8 mouse cellular contexts compared by ENCODE assay signal in genomic region chr8:83955958-83956218, GRCm38 (mm10). TPM values are rescaled to one million over a fixed set of nuclear protein-coding genes. Genes with fewer than 3 reads are reported as not detected.
A peak's percentile ranks its signal among the peaks of the same experiment; 100 is the strongest.
DNase-seq lines count a peak whose midpoint lies in the region; ATAC-seq and TF ChIP-seq lines count a peak whose summit lies in the region.

No protein-coding gene starts in this region.

- no peak for DNase-seq in liver, adult 2 months (ENCODE audit: extremely low read depth, low read depth, low spot score)
- no peak for DNase-seq in liver
- no peak for DNase-seq in adrenal gland, postnatal 36 days
- no peak for DNase-seq in urinary bladder, adult 2 months (ENCODE audit: low spot score)

- no peak for ATAC-seq in embryonic facial prominence, embryonic 13.5 days (ENCODE audit: insufficient number of reproducible peaks, insufficient read depth, low FRiP score, low TSS enrichment, low read depth)
- no peak for ATAC-seq in intestine, embryonic 16.5 days
- ATAC-seq in neural tube, embryonic 13.5 days (ENCODE audit: low read depth) = no peak; the same call in 1 of the 2 replicates
- ATAC-seq in CD4-positive, CD25-positive, alpha-beta regulatory T cell, adult 4 months = no peak

- H3K9me3 ChIP-seq in embryonic facial prominence, embryonic 13.5 days = no peaks in the 10 kb centered on the region
- H3K9me3 ChIP-seq in intestine, embryonic 16.5 days (ENCODE audit: control insufficient read depth, low read length) = no peaks in the 10 kb centered on the region
- H3K9me3 ChIP-seq in neural tube, embryonic 13.5 days = no peaks in the 10 kb centered on the region

- H3K79me2 ChIP-seq in liver, adult 2 months (ENCODE audit: control insufficient read depth, insufficient read depth, low read length) = no peaks in the 10 kb centered on the region

- no peaks in the 10 kb centered on the region for H3K36me3 ChIP-seq in liver, adult 2 months (ENCODE audit: control insufficient read depth, insufficient read depth, low read length)
- no peaks in the 10 kb centered on the region for H3K36me3 ChIP-seq in embryonic facial prominence, embryonic 13.5 days
- H3K36me3 ChIP-seq in intestine, embryonic 16.5 days (ENCODE audit: control insufficient read depth, insufficient read depth, low read length) = no peaks in the 10 kb centered on the region
- H3K36me3 ChIP-seq in neural tube, embryonic 13.5 days = no peaks in the 10 kb centered on the region

- no peaks in the 10 kb centered on the region for H3K27me3 ChIP-seq in liver, adult 2 months (ENCODE audit: control insufficient read depth, insufficient read depth, low read length)
- no peaks in the 10 kb centered on the region for H3K27me3 ChIP-seq in embryonic facial prominence, embryonic 13.5 days
- no peaks in the 10 kb centered on the region for H3K27me3 ChIP-seq in intestine, embryonic 16.5 days (replicated peaks; ENCODE audit: control insufficient read depth, insufficient read depth, low read length)
- H3K27me3 ChIP-seq in neural tube, embryonic 13.5 days = no peaks in the 10 kb centered on the region

- peak overlapping the region; percentile 75 for H3K4me3 ChIP-seq in liver, adult 2 months (ENCODE audit: insufficient read depth, low read depth, low read length)
- H3K4me3 ChIP-seq in embryonic facial prominence, embryonic 13.5 days = peak overlapping the region; percentile 72
- H3K4me3 ChIP-seq in intestine, embryonic 16.5 days (ENCODE audit: low read length) = peak overlapping the region; percentile 78
- H3K4me3 ChIP-seq in neural tube, embryonic 13.5 days = peak overlapping the region; percentile 59

- H3K27ac ChIP-seq in liver, adult 2 months (replicated peaks; ENCODE audit: insufficient read depth, low read depth, low read length) = no peak overlapping the region
- H3K27ac ChIP-seq in embryonic facial prominence, embryonic 13.5 days = 0 out of 2 replicates have a peak overlapping the region, but pooled peaks have one; percentile 7
- H3K27ac ChIP-seq in intestine, embryonic 16.5 days (ENCODE audit: low read length) = no peak overlapping the region
- H3K27ac ChIP-seq in neural tube, embryonic 13.5 days (replicated peaks) = no peak overlapping the region

- TF ChIP-seq POLR2A in liver, adult 2 months (IDR thresholded peaks at IDR 0.05; ENCODE audit: extremely low read depth, insufficient read depth, low read length) = no peak

- H3K4me2 ChIP-seq in embryonic facial prominence, embryonic 13.5 days = peak overlapping the region; percentile 96
- H3K4me2 ChIP-seq in intestine, embryonic 16.5 days (ENCODE audit: low read depth, low read length) = peak overlapping the region; percentile 92
- peak overlapping the region; percentile 94 for H3K4me2 ChIP-seq in neural tube, embryonic 13.5 days

- WGBS in liver, adult 2 months = 1% methylated on average over 15 of the region's 15 CpGs
- under 1% methylated on average over 15 of the region's 15 CpGs for WGBS in embryonic facial prominence, embryonic 13.5 days
- 2% methylated on average over 15 of the region's 15 CpGs for WGBS in intestine, embryonic 16.5 days
- WGBS in neural tube, embryonic 13.5 days = under 1% methylated on average over 15 of the region's 15 CpGs

- H3K4me1 ChIP-seq in liver, adult 2 months (ENCODE audit: control insufficient read depth, insufficient read depth, low read length) = 0 out of 2 replicates have a peak, but pooled peaks cover 1% of the 10 kb centered on the region
- peaks cover 17% of the 10 kb centered on the region for H3K4me1 ChIP-seq in embryonic facial prominence, embryonic 13.5 days
- H3K4me1 ChIP-seq in intestine, embryonic 16.5 days (ENCODE audit: control insufficient read depth, insufficient read depth, low read length) = peaks cover 10% of the 10 kb centered on the region
- H3K4me1 ChIP-seq in neural tube, embryonic 13.5 days (replicated peaks) = peaks cover 16% of the 10 kb centered on the region

- TF ChIP-seq CTCF in liver, adult 2 months (IDR thresholded peaks at IDR 0.05; ENCODE audit: low read depth, low read length) = no peak

- H3K9ac ChIP-seq in liver, adult 2 months (ENCODE audit: low read depth, low read length) = peak overlapping the region; percentile 3; the same call in 1 of the 2 replicates
- peak overlapping the region; percentile 73 for H3K9ac ChIP-seq in embryonic facial prominence, embryonic 13.5 days
- peak overlapping the region; percentile 74 for H3K9ac ChIP-seq in intestine, embryonic 16.5 days (ENCODE audit: low read depth, low read length)
- peak overlapping the region; percentile 68 for H3K9ac ChIP-seq in neural tube, embryonic 13.5 days

RNA-seq across cellular contexts. Expression of gene Asf1b, which starts 0.6 kb away (rescaled TPM):
- total RNA-seq in liver, adult 2 months (2014; rRNA removed) = 0.37 and 1.1 TPM in 2 replicates
- 0.86 and 1.4 TPM in 2 replicates for polyA plus RNA-seq in liver, adult 2 months (2012; rRNA removed)
- polyA plus RNA-seq in embryonic facial prominence, embryonic 13.5 days (2015; fragmentation: Nextera tagmentation; extraction: Ambion mirVana) = 58.0 and 61.3 TPM in 2 replicates
- polyA plus RNA-seq in intestine, embryonic 16.5 days (2015; fragmentation: Nextera tagmentation; extraction: Ambion mirVana) = 50.4 and 61.7 TPM in 2 replicates
- polyA plus RNA-seq in neural tube, embryonic 13.5 days (2015; fragmentation: Nextera tagmentation; extraction: Ambion mirVana) = 12.7 and 14.6 TPM in 2 replicates
- 1 to 10 TPM; 3.4 to 4.5 TPM for total RNA-seq in adrenal gland, postnatal 36 days (2021)
- 10 to 100 TPM; 22.3 to 45.2 TPM for polyA plus RNA-seq in CD4-positive, CD25-positive, alpha-beta regulatory T cell, adult 4 months (2017; shearing (Covaris generic))
- 2.3 and 3.1 TPM in 2 replicates for polyA plus RNA-seq in urinary bladder, adult 2 months (2012; rRNA removed)

RNA-seq across cellular contexts. Expression of gene Gm10644, which starts 0.9 kb away (rescaled TPM):
- total RNA-seq in liver, adult 2 months (2014; rRNA removed) = 1.8 and 2.0 TPM in 2 replicates
- 4.0 and 4.3 TPM in 2 replicates for polyA plus RNA-seq in liver, adult 2 months (2012; rRNA removed)
- 0.55 and 0.63 TPM in 2 replicates for polyA plus RNA-seq in embryonic facial prominence, embryonic 13.5 days (2015; fragmentation: Nextera tagmentation; extraction: Ambion mirVana)
- 0.39 TPM in 2 replicates for polyA plus RNA-seq in intestine, embryonic 16.5 days (2015; fragmentation: Nextera tagmentation; extraction: Ambion mirVana)
- polyA plus RNA-seq in neural tube, embryonic 13.5 days (2015; fragmentation: Nextera tagmentation; extraction: Ambion mirVana) = 0.62 and 0.77 TPM in 2 replicates
- 1 to 10 TPM in 1 of 2 experiments, under 1 TPM in 1; 0.46 to 1.9 TPM for total RNA-seq in adrenal gland, postnatal 36 days (2021)
- under 1 TPM; 0.20 to 0.92 TPM for polyA plus RNA-seq in CD4-positive, CD25-positive, alpha-beta regulatory T cell, adult 4 months (2017; shearing (Covaris generic))
- polyA plus RNA-seq in urinary bladder, adult 2 months (2012; rRNA removed) = 0.69 and 0.96 TPM in 2 replicates

RNA-seq across cellular contexts. Expression of gene Prkaca, which starts 16.9 kb away (rescaled TPM):
- total RNA-seq in liver, adult 2 months (2014; rRNA removed) = 23.0 and 24.9 TPM in 2 replicates
- 47.8 and 56.5 TPM in 2 replicates for polyA plus RNA-seq in liver, adult 2 months (2012; rRNA removed)
- polyA plus RNA-seq in embryonic facial prominence, embryonic 13.5 days (2015; fragmentation: Nextera tagmentation; extraction: Ambion mirVana) = 148 and 159 TPM in 2 replicates
- polyA plus RNA-seq in intestine, embryonic 16.5 days (2015; fragmentation: Nextera tagmentation; extraction: Ambion mirVana) = 24.6 and 77.1 TPM in 2 replicates
- 203 and 207 TPM in 2 replicates for polyA plus RNA-seq in neural tube, embryonic 13.5 days (2015; fragmentation: Nextera tagmentation; extraction: Ambion mirVana)
- 100 to 1,000 TPM; 234 to 305 TPM for total RNA-seq in adrenal gland, postnatal 36 days (2021)
- 10 to 100 TPM in 1 of 2 experiments, 1 to 10 TPM in 1; 9.5 to 15.4 TPM for polyA plus RNA-seq in CD4-positive, CD25-positive, alpha-beta regulatory T cell, adult 4 months (2017; shearing (Covaris generic))
- polyA plus RNA-seq in urinary bladder, adult 2 months (2012; rRNA removed) = 74.4 and 81.2 TPM in 2 replicates

RNA-seq across cellular contexts. Expression of gene Samd1, which starts 41.6 kb away (rescaled TPM):
- 4.0 and 7.2 TPM in 2 replicates for total RNA-seq in liver, adult 2 months (2014; rRNA removed)
- polyA plus RNA-seq in liver, adult 2 months (2012; rRNA removed) = 11.9 and 12.2 TPM in 2 replicates
- polyA plus RNA-seq in embryonic facial prominence, embryonic 13.5 days (2015; fragmentation: Nextera tagmentation; extraction: Ambion mirVana) = 14.5 and 15.8 TPM in 2 replicates
- polyA plus RNA-seq in intestine, embryonic 16.5 days (2015; fragmentation: Nextera tagmentation; extraction: Ambion mirVana) = 5.8 and 6.0 TPM in 2 replicates
- 8.0 and 8.3 TPM in 2 replicates for polyA plus RNA-seq in neural tube, embryonic 13.5 days (2015; fragmentation: Nextera tagmentation; extraction: Ambion mirVana)
- 10 to 100 TPM; 34.2 to 37.2 TPM for total RNA-seq in adrenal gland, postnatal 36 days (2021)
- 1 to 10 TPM; 5.9 to 6.3 TPM for polyA plus RNA-seq in CD4-positive, CD25-positive, alpha-beta regulatory T cell, adult 4 months (2017; shearing (Covaris generic))
- 34.5 and 36.0 TPM in 2 replicates for polyA plus RNA-seq in urinary bladder, adult 2 months (2012; rRNA removed)

RNA-seq across cellular contexts. Expression of gene 1700067K01Rik, which starts 45.4 kb away (rescaled TPM):
- total RNA-seq in liver, adult 2 months (2014; rRNA removed) = 0.20 and 0.46 TPM in 2 replicates
- polyA plus RNA-seq in liver, adult 2 months (2012; rRNA removed) = 0.11 and 0.26 TPM in 2 replicates
- 0.73 and 1.6 TPM in 2 replicates for polyA plus RNA-seq in embryonic facial prominence, embryonic 13.5 days (2015; fragmentation: Nextera tagmentation; extraction: Ambion mirVana)
- polyA plus RNA-seq in intestine, embryonic 16.5 days (2015; fragmentation: Nextera tagmentation; extraction: Ambion mirVana) = 0.66 and 0.84 TPM in 2 replicates
- 0.62 and 0.87 TPM in 2 replicates for polyA plus RNA-seq in neural tube, embryonic 13.5 days (2015; fragmentation: Nextera tagmentation; extraction: Ambion mirVana)
- under 1 TPM; 0.43 to 0.50 TPM for total RNA-seq in adrenal gland, postnatal 36 days (2021)
- not detected for polyA plus RNA-seq in CD4-positive, CD25-positive, alpha-beta regulatory T cell, adult 4 months (2017; shearing (Covaris generic))
- polyA plus RNA-seq in urinary bladder, adult 2 months (2012; rRNA removed) = 0.18 and 0.19 TPM in 2 replicates

Comparison
In these comparisons a context has a peak if more than half of its experiments do, and no peak if none do; other contexts are left out.
1. H3K9ac ChIP-seq: peak in every context shown above with its lines; median percentile 74 in intestine, embryonic 16.5 days; 73 in embryonic facial prominence, embryonic 13.5 days; 68 in neural tube, embryonic 13.5 days; 3 in liver, adult 2 months.